Mouse (Mus musculus): Measurements from ENCODE around the gene H2-Eb1.

GRCm38 (mm10) chr17:34300691-34301566 is 4.7 kb upstream of the H2-Eb1 start:
- TF ChIP-seq CTCF (IDR thresholded peaks at IDR 0.05; ENCODE audit: low read depth, low read length) (no peak), POLR2A (IDR thresholded peaks at IDR 0.05; ENCODE audit: extremely low read depth, insufficient read depth, low read length) (no peak)

Data from liver, adult 2 months (tissue).